Mouse (Mus musculus) left cerebral cortex, adult 2 months (tissue): ENCODE measurements at regions not wholly inside any gene's neighbourhood (a gene's known extent, or its start where the extent isn't known, plus 50 kb on each side); places are given as distances from the start of the nearest gene placed in this dataset.

Experiments
- DNase-seq, 2 experiments: peaks; one replicate each; pipeline ENCODE4 v3.0.0; 2021 to 2022; ENCODE audit warnings: low spot score in 2 of 2, mixed read lengths in 1 of 2; ENCODE audit errors: extremely low spot score in 1 of 2
- H3K27ac ChIP-seq: fragments of 200-600 bp; 2 replicates; pipeline ENCODE4 v1.8.1; 2022
- H3K4me3 ChIP-seq: fragments of 200-600 bp; 2 replicates; pipeline ENCODE4 v1.8.1; 2022
- CTCF ChIP-seq: fragments of 200-600 bp; IDR thresholded peaks from 2 replicates; pipeline ENCODE4 v1.8.1; 2022; ENCODE audit warnings: antibody characterized with exemption, mild to moderate bottlenecking, moderate library complexity
- intact Hi-C: fragments of 180-260 bp; cut with DNase I; formaldehyde crosslinking; loops from one replicate; pipeline ENCODE4 v1.15.1; 2025

- H3K27ac ChIP-seq = no peak overlapping the region
- H3K4me3 ChIP-seq = no peak overlapping the region
- no peak for DNase-seq
- intact Hi-C loops = no loop called here
- no peak for TF ChIP-seq CTCF
Observed at GRCm38 (mm10) chr6:51012086-51012830, 358.0 kb upstream of the Npvf start.

GRCm38 (mm10) chr6:51015735-51016134, 361.5 kb upstream of the Npvf start:
- intact Hi-C loops = no loop called here
- Histone ChIP-seq H3K4me3 (no peak overlapping the region), H3K27ac (no peak overlapping the region)
- no peak for TF ChIP-seq CTCF
- DNase-seq = peak in 1 of 2 experiments; percentile 24

GRCm38 (mm10) chr6:51016441-51017070, 362.3 kb upstream of the Npvf start:
- TF ChIP-seq CTCF = no peak
- no peak for DNase-seq
- intact Hi-C loops = no loop called here
- H3K27ac ChIP-seq = no peak overlapping the region
- H3K4me3 ChIP-seq = no peak overlapping the region

- intact Hi-C loops = no loop called here
- no peak for DNase-seq
- Histone ChIP-seq H3K4me3 (no peak overlapping the region), H3K27ac (no peak overlapping the region)
- no peak for TF ChIP-seq CTCF
Observed at GRCm38 (mm10) chr6:51017260-51017999, 363.2 kb upstream of the Npvf start.

- no peak overlapping the region for H3K27ac ChIP-seq
- TF ChIP-seq CTCF = no peak
- DNase-seq = no peak
- no peak overlapping the region for H3K4me3 ChIP-seq
- intact Hi-C loops = no loop called here
Observed at GRCm38 (mm10) chr6:51021206-51021605, 367.0 kb upstream of the Npvf start.

- TF ChIP-seq CTCF = no peak
- intact Hi-C loops = no loop called here
- no peak overlapping the region for H3K4me3 ChIP-seq
- no peak for DNase-seq
- no peak overlapping the region for H3K27ac ChIP-seq
Observed at GRCm38 (mm10) chr6:51023361-51023760, 369.1 kb upstream of the Npvf start.

- no peak for TF ChIP-seq CTCF
- H3K27ac ChIP-seq = no peak overlapping the region
- H3K4me3 ChIP-seq = no peak overlapping the region
- intact Hi-C loops = no loop called here
- no peak for DNase-seq
Observed at GRCm38 (mm10) chr6:51024756-51025155, 370.5 kb upstream of the Npvf start.

- intact Hi-C loops = no loop called here
- no peak for TF ChIP-seq CTCF
- no peak for DNase-seq
Observed at GRCm38 (mm10) chr6:51025411-51025810, 371.2 kb upstream of the Npvf start.

GRCm38 (mm10) chr6:51027296-51027695, 373.1 kb upstream of the Npvf start:
- TF ChIP-seq CTCF = no peak
- no peak for DNase-seq
- Histone ChIP-seq H3K4me3 (no peak overlapping the region), H3K27ac (no peak overlapping the region)
- intact Hi-C loops = no loop called here

More at GRCm38 (mm10) chr6:51025411-51025810, 371.2 kb upstream of the Npvf start:
- Histone ChIP-seq H3K27ac (no peak overlapping the region), H3K4me3 (no peak overlapping the region)

- no peak overlapping the region for H3K4me3 ChIP-seq
- no peak for DNase-seq
- intact Hi-C loops = no loop called here
- no peak overlapping the region for H3K27ac ChIP-seq
- no peak for TF ChIP-seq CTCF
Observed at GRCm38 (mm10) chr6:51029516-51029915, 375.3 kb upstream of the Npvf start.

- intact Hi-C loops = no loop called here
- no peak for TF ChIP-seq CTCF
- H3K4me3 ChIP-seq = no peak overlapping the region
- no peak for DNase-seq
- H3K27ac ChIP-seq = no peak overlapping the region
Observed at GRCm38 (mm10) chr6:51029953-51030352, 375.7 kb upstream of the Npvf start.

GRCm38 (mm10) chr6:51033835-51034234, 379.6 kb upstream of the Npvf start:
- TF ChIP-seq CTCF = no peak
- no peak overlapping the region for H3K4me3 ChIP-seq
- no peak overlapping the region for H3K27ac ChIP-seq
- intact Hi-C loops = no loop called here
- DNase-seq = no peak
